Mouse (Mus musculus) intestine, embryonic 15.5 days (tissue): Measurements from ENCODE around the gene Tldc2. TPM values are rescaled to one million over a fixed set of nuclear protein-coding genes. Genes with fewer than 3 reads are reported as not detected.

Source experiments
- ATAC-seq: fragments of 200-750 bp; cut with Nextera tagmentation; 2 replicates; pipeline ENCODE4 v1.8.0; 2017; ENCODE audit warnings: moderate TSS enrichment, moderate library complexity
- H3K27ac ChIP-seq: fragments of 300-500 bp; sonication (generic); 2 replicates; pipeline ENCODE4 v1.5.1; 2015; ENCODE audit warnings: mild to moderate bottlenecking, inconsistent platforms
- H3K27me3 ChIP-seq: fragments of 300-500 bp; sonication (generic); replicated peaks from 2 replicates; pipeline ENCODE4 v1.6.1; 2015; ENCODE audit warnings: inconsistent platforms
- H3K36me3 ChIP-seq: fragments of 300-500 bp; sonication (generic); 2 replicates; pipeline ENCODE4 v1.6.1; 2015; ENCODE audit warnings: inconsistent platforms
- H3K4me1 ChIP-seq: fragments of 300-500 bp; sonication (generic); replicated peaks from 2 replicates; pipeline ENCODE4 v1.6.1; 2015; ENCODE audit warnings: inconsistent platforms
- H3K4me2 ChIP-seq: fragments of 300-500 bp; sonication (generic); replicated peaks from 2 replicates; pipeline ENCODE4 v1.6.1; 2015; ENCODE audit warnings: mild to moderate bottlenecking, inconsistent platforms
- H3K4me3 ChIP-seq: fragments of 300-500 bp; sonication (generic); replicated peaks from 2 replicates; pipeline ENCODE4 v1.5.1; 2015; ENCODE audit warnings: inconsistent platforms
- H3K9ac ChIP-seq: fragments of 300-500 bp; sonication (generic); 2 replicates; pipeline ENCODE4 v1.6.1; 2015; ENCODE audit warnings: inconsistent platforms
- H3K9me3 ChIP-seq: fragments of 300-500 bp; sonication (generic); 2 replicates; pipeline ENCODE4 v1.6.1; 2016; ENCODE audit warnings: inconsistent platforms
- WGBS: fragments of 180-500 bp; shearing (Covaris S2); methylation state at CpG from one replicate; pipeline ENCODE4 v1.1.7; 2015; 5-methylcytosine and 5-hydroxymethylcytosine counted together
- polyA plus RNA-seq: library from polyadenylated mRNA; unstranded; fragments of >200 nt; fragmentation: Nextera tagmentation; extraction: Ambion mirVana; gene quantifications from 2 replicates; pipeline ENCODE4 v1.2.1, GENCODE M21; 2015

Tldc2 gene
- polyA plus RNA-seq, 1 experiment from 2014 or later, result not detected

GRCm38 (mm10) chr2:157053124-157053523, 33.7 kb upstream of the Tldc2 start:
- H3K9ac ChIP-seq, result no peak overlapping the region
- peaks cover 21% of the 10 kb centered on the region for H3K36me3 ChIP-seq
- H3K4me2 ChIP-seq, result no peak overlapping the region
- no peak overlapping the region for H3K4me3 ChIP-seq
- no peak for ATAC-seq
- 94% methylated on average over 5 of the region's 5 CpGs for WGBS
- no peaks in the 10 kb centered on the region for H3K9me3 ChIP-seq
- H3K4me1 ChIP-seq, result peaks cover under 1% of the 10 kb centered on the region; the same call in 1 of the 2 replicates
- no peak overlapping the region for H3K27ac ChIP-seq
- no peaks in the 10 kb centered on the region for H3K27me3 ChIP-seq

- H3K36me3 ChIP-seq, result peaks cover 21% of the 10 kb centered on the region
- H3K27ac ChIP-seq, result no peak overlapping the region
- H3K4me2 ChIP-seq, result no peak overlapping the region
- peaks cover 7% of the 10 kb centered on the region for H3K4me1 ChIP-seq
- no peak overlapping the region for H3K4me3 ChIP-seq
- no peaks in the 10 kb centered on the region for H3K27me3 ChIP-seq
- WGBS, result 79% methylated on average over 4 of the region's 4 CpGs
- H3K9ac ChIP-seq, result no peak overlapping the region
- no peak for ATAC-seq
- no peaks in the 10 kb centered on the region for H3K9me3 ChIP-seq
Measured at GRCm38 (mm10) chr2:157053787-157054186, 33.1 kb upstream of the Tldc2 start.

- H3K36me3 ChIP-seq, result peaks cover 21% of the 10 kb centered on the region
- 84% methylated on average over 8 of the region's 8 CpGs for WGBS
- H3K4me1 ChIP-seq, result peaks cover 11% of the 10 kb centered on the region
- H3K27me3 ChIP-seq, result no peaks in the 10 kb centered on the region
- no peak overlapping the region for H3K4me2 ChIP-seq
- no peak overlapping the region for H3K9ac ChIP-seq
- no peaks in the 10 kb centered on the region for H3K9me3 ChIP-seq
- no peak for ATAC-seq
- no peak overlapping the region for H3K27ac ChIP-seq
- H3K4me3 ChIP-seq, result no peak overlapping the region
Measured at GRCm38 (mm10) chr2:157054297-157054696, 32.6 kb upstream of the Tldc2 start.

DNA sequence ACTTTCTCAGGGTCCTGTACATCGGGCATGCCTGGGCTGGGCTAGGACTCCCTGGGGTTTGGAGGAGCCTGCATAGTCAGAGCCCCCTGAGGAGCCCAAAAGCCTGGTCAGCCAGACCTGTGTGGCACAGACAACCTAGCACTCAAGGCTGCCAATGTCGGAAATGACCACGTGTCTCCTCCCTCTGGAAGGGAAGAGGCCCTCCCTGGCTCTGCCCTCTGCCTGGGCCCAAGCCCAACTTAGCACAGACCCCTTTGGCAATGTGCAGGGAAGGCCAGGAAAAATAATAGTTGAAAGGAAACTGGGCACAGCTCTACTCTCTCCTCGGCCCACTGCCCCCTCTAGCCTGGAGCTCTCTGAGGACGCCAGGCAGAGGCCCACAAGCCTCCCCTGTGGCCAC, 32.0 kb upstream of the Tldc2 start:
- 77% methylated on average over 5 of the region's 5 CpGs for WGBS

DNA sequence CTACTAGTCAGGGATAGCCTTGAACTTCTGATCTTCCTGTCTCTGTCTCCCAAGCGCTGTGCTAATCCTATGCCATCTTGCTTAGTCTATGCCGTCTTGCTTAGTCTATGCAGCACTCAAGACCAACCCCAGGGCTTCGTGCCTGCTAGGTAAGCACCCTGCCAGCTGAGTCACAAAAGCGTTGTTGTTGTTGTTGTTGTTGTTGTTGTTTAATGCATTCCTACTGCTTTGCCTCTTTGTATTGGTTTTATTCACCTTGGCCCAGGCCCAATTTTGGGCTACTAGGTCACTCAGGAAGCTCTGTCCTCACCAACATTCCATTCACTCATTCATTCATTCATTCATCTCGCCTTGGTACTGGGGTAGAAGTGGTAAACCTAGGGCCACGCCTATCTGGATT, 31.1 kb upstream of the Tldc2 start:
- ATAC-seq, result no peak
- H3K27ac ChIP-seq, result no peak overlapping the region; the same call in 1 of the 2 replicates
- H3K4me3 ChIP-seq, result no peak overlapping the region
- H3K9ac ChIP-seq, result no peak overlapping the region
- H3K27me3 ChIP-seq, result no peaks in the 10 kb centered on the region
- no peaks in the 10 kb centered on the region for H3K9me3 ChIP-seq
- H3K4me2 ChIP-seq, result no peak overlapping the region
- WGBS, result 89% methylated on average over 6 of the region's 6 CpGs
- H3K4me1 ChIP-seq, result peaks cover 15% of the 10 kb centered on the region
- H3K36me3 ChIP-seq, result peaks cover 16% of the 10 kb centered on the region

More for the DNA sequence above, 32.0 kb upstream of the Tldc2 start:
- ATAC-seq, result no peak
- H3K4me2 ChIP-seq, result no peak overlapping the region
- H3K4me1 ChIP-seq, result peaks cover 15% of the 10 kb centered on the region
- H3K4me3 ChIP-seq, result no peak overlapping the region
- no peak overlapping the region for H3K9ac ChIP-seq
- no peaks in the 10 kb centered on the region for H3K27me3 ChIP-seq
- no peaks in the 10 kb centered on the region for H3K9me3 ChIP-seq
- no peak overlapping the region for H3K27ac ChIP-seq
- H3K36me3 ChIP-seq, result peaks cover 21% of the 10 kb centered on the region

DNA sequence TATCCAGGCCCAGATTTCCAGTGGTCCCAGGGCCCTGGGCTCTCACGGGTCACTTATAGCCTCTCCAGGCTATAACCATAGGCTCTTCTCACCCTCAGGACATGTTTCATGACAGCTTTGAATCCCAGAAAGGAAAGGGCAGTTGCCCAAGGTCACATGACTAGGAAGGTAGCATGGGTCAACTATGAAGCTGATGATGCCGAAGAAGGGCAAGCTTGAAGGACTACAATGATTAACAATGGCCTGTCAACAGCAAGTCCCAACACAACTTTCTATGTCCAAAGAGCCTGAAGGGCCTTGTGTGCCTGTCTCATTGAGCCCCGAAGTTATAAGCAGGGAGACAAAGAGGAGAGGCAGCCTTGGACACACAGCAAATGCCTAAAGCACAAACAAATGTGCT, 29.7 kb upstream of the Tldc2 start:
- H3K27me3 ChIP-seq, result no peaks in the 10 kb centered on the region
- 94% methylated on average over 3 of the region's 3 CpGs for whole genome bisulfite sequencing
- no peak overlapping the region for H3K9ac ChIP-seq
- ATAC-seq, result no peak
- peaks cover 15% of the 10 kb centered on the region for H3K36me3 ChIP-seq
- no peak overlapping the region for H3K4me2 ChIP-seq
- H3K4me1 ChIP-seq, result peaks cover 15% of the 10 kb centered on the region
- no peak overlapping the region for H3K27ac ChIP-seq
- no peaks in the 10 kb centered on the region for H3K9me3 ChIP-seq
- H3K4me3 ChIP-seq, result no peak overlapping the region

DNA sequence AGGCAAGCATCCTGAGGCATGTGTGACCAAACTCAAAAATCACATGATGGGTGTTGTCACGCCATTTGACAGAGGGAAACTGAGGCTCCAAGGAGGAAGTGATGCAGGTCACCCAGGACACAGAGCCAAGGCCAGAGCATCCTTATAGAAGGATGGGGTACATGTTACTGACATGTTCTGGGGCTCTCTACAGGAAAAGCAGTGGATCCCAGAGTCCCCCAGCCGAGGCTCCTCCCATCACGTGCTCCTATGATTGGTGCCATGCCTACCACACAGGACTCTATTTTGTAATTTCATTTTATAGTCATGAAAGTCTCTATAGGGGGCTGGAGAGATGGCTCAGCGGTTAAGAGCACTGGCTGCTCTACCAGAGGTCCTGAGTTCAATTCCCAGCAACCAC, 29.1 kb upstream of the Tldc2 start:
- ATAC-seq, result no peak
- WGBS, result 86% methylated on average over 4 of the region's 4 CpGs
- no peak overlapping the region for H3K27ac ChIP-seq
- H3K27me3 ChIP-seq, result no peaks in the 10 kb centered on the region
- H3K4me2 ChIP-seq, result no peak overlapping the region
- H3K4me3 ChIP-seq, result no peak overlapping the region
- H3K4me1 ChIP-seq, result peaks cover 15% of the 10 kb centered on the region
- peaks cover 10% of the 10 kb centered on the region; the same call in 1 of the 2 replicates for H3K36me3 ChIP-seq
- H3K9me3 ChIP-seq, result no peaks in the 10 kb centered on the region
- H3K9ac ChIP-seq, result no peak overlapping the region

DNA sequence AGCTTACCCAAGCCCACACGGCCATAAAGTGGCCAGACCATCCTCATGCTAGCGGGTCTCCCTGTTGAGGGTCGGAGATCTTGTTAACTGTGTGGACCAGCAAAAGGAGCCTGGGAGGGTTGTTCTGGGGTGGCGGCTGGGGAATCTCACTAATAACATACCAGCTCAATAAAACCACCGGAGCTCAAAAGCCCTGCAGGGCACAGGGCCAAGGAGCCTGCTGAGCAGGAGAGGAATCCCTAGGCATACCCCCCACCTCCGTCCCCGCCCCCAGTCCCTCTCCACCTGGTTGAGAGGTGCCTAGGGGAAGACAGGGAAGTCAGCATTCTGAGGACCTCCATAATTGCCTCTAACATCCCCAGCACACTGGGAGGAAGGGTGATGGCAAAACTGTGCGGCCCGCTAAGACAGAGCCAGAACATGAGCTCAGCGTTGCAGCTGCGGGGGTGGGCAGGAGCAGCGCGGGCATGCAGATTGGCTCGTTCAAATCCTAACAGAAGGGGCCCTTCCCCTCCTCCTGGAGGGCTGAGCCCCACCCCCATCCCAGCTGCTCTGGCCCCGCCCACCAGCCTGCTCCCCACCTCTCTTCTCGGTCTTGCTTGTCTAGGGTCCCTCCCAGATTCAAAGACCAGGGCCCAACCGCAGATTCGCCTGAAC, 28.4 kb upstream of the Tldc2 start:
- Histone ChIP-seq H3K4me1 (peaks cover 16% of the 10 kb centered on the region), H3K4me3 (peak overlapping the region; percentile 22; the same call in 1 of the 2 replicates), H3K27ac (peak overlapping the region; percentile 78), H3K4me2 (peak overlapping the region; percentile 54), H3K36me3 (peaks cover 5% of the 10 kb centered on the region; the same call in 1 of the 2 replicates), H3K9ac (peak overlapping the region; percentile 30; the same call in 1 of the 2 replicates), H3K9me3 (no peaks in the 10 kb centered on the region), H3K27me3 (no peaks in the 10 kb centered on the region)
- 13% methylated on average over 18 of the region's 18 CpGs for WGBS
- peak; percentile 92 for ATAC-seq

GRCm38 (mm10) chr2:157059166-157059565, 27.7 kb upstream of the Tldc2 start:
- Histone ChIP-seq H3K36me3 (peaks cover under 1% of the 10 kb centered on the region; the same call in 1 of the 2 replicates), H3K4me2 (peak overlapping the region; percentile 54), H3K4me3 (peak overlapping the region; percentile 22; the same call in 1 of the 2 replicates), H3K27ac (peak overlapping the region; percentile 78), H3K27me3 (no peaks in the 10 kb centered on the region), H3K4me1 (peaks cover 23% of the 10 kb centered on the region), H3K9ac (0 out of 2 replicates have a peak overlapping the region, but pooled peaks have one; percentile 3), H3K9me3 (no peaks in the 10 kb centered on the region)
- WGBS, result 61% methylated on average over 8 of the region's 8 CpGs
- ATAC-seq, result peak; percentile 51

DNA sequence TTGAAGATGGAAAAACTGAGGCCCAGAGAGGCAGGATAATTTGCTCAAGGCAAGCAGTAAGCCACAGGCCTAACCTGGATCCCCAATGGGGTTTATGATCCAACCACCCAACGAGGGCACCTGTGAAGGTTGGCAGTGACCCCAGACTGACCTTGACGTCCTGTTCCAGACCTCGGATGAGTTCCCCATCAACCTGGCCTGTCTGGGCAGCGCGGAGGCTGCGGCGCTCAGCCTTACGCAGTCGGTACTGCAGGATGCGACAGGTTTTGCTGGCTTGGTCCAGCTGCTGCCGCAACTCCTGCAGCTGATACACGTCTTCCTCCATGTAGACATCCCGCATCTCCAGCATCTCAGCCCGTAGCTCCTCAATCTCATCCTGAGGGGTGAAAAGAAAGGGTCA, 26.8 kb upstream of the Tldc2 start:
- Histone ChIP-seq H3K4me1 (peaks cover 32% of the 10 kb centered on the region), H3K9ac (no peak overlapping the region), H3K4me3 (no peak overlapping the region), H3K27me3 (no peaks in the 10 kb centered on the region), H3K4me2 (no peak overlapping the region), H3K27ac (no peak overlapping the region), H3K9me3 (no peaks in the 10 kb centered on the region), H3K36me3 (no peaks in the 10 kb centered on the region)
- 89% methylated on average over 14 of the region's 14 CpGs for WGBS
- no peak for ATAC-seq

DNA sequence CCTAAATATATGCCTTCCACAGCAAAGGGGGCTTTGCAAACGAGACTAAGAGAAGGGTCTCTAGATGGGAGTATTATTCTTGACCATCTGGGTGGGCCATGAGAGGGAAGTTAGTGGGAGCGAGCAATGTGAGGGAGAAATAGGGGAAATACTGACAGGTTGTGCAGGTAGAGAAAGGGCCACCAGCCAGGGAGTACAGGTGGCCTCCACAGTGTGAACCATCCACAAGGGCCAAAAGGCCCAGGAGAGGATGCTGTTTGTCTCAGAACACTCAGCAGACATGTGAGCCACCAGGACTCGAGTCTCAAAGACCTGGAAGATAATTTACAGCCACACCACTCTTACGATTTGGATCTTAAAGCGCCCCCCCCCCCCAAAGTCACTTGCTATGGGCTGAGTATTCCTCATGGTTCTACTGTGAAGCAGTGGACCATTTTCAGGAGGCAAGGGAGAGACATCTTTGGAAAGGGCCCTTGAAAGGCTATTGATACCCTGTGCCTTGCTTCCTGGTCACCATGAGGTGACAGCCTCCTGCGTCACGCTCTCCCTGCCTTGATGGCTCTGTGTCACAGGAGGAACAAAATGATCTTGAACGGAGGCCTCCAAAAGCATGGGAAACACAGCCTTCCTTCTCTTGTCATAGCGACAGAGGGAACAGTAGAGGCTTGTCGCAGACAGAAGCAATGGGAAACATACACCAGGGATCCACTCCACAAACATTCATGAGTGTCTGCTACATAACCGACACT, 26.1 kb upstream of the Tldc2 start:
- Histone ChIP-seq H3K9ac (no peak overlapping the region), H3K4me2 (no peak overlapping the region), H3K4me1 (peaks cover 39% of the 10 kb centered on the region), H3K4me3 (no peak overlapping the region), H3K9me3 (no peaks in the 10 kb centered on the region), H3K27me3 (no peaks in the 10 kb centered on the region), H3K27ac (no peak overlapping the region), H3K36me3 (no peaks in the 10 kb centered on the region)
- no peak for ATAC-seq
- WGBS, result 82% methylated on average over 11 of the region's 11 CpGs

- H3K4me3 ChIP-seq, result no peak overlapping the region
- H3K9ac ChIP-seq, result no peak overlapping the region
- H3K27me3 ChIP-seq, result no peaks in the 10 kb centered on the region
- peaks cover 52% of the 10 kb centered on the region for H3K4me1 ChIP-seq
- no peaks in the 10 kb centered on the region for H3K36me3 ChIP-seq
- H3K27ac ChIP-seq, result no peak overlapping the region
- WGBS, result 71% methylated on average over 4 of the region's 4 CpGs
- H3K9me3 ChIP-seq, result no peaks in the 10 kb centered on the region
- no peak overlapping the region for H3K4me2 ChIP-seq
- ATAC-seq, result no peak
Measured at GRCm38 (mm10) chr2:157063241-157063700, 23.6 kb upstream of the Tldc2 start.
